Mouse (Mus musculus) kidney, embryonic 16.5 days (tissue): ENCODE results near the gene Pglyrp1. TPM values are rescaled to one million over a fixed set of nuclear protein-coding genes. Genes with fewer than 3 reads are reported as not detected.

ENCODE experiments used
- ATAC-seq: fragments of 200-750 bp; cut with Nextera tagmentation; 2 replicates; pipeline ENCODE4 v1.8.0; 2017; ENCODE audit warnings: moderate TSS enrichment; ENCODE audit not compliant: low FRiP score, low TSS enrichment
- H3K27ac ChIP-seq: fragments of 300-500 bp; sonication (generic); 2 replicates; pipeline ENCODE4 v1.5.1; 2014; ENCODE audit warnings: low read length
- H3K27me3 ChIP-seq: fragments of 300-500 bp; sonication (generic); 2 replicates; pipeline ENCODE4 v1.6.1; 2014; ENCODE audit warnings: low read length, control low read depth, mixed read lengths; ENCODE audit not compliant: insufficient read depth
- H3K36me3 ChIP-seq: fragments of 300-500 bp; sonication (generic); 2 replicates; pipeline ENCODE4 v1.6.1; 2014; ENCODE audit warnings: low read length, control low read depth, mixed read lengths; ENCODE audit not compliant: insufficient read depth
- H3K4me1 ChIP-seq: fragments of 300-500 bp; sonication (generic); 2 replicates; pipeline ENCODE4 v1.6.1; 2014; ENCODE audit warnings: low read length, control low read depth, mixed read lengths; ENCODE audit not compliant: insufficient read depth
- H3K4me2 ChIP-seq: fragments of 300-500 bp; sonication (generic); replicated peaks from 2 replicates; pipeline ENCODE4 v1.6.1; 2014; ENCODE audit warnings: low read depth, low read length
- H3K4me3 ChIP-seq: fragments of 300-500 bp; sonication (generic); 2 replicates; pipeline ENCODE4 v1.5.1; 2014; ENCODE audit warnings: mild to moderate bottlenecking, low read length
- H3K9ac ChIP-seq: fragments of 300-500 bp; sonication (generic); replicated peaks from 2 replicates; pipeline ENCODE4 v1.6.1; 2014; ENCODE audit warnings: low read length
- H3K9me3 ChIP-seq: fragments of 300-500 bp; sonication (generic); 2 replicates; pipeline ENCODE4 v1.6.1; 2016; ENCODE audit warnings: low read length, control low read depth
- whole genome bisulfite sequencing: fragments of 180-500 bp; shearing (Covaris S2); extraction: QIAGEN DNeasy Blood & Tissue Kit; methylation state at CpG from one replicate; pipeline ENCODE4 v1.1.7; 2014; 5-methylcytosine and 5-hydroxymethylcytosine counted together
- polyA plus RNA-seq: library from polyadenylated mRNA; unstranded; fragments of >200 nt; fragmentation: Nextera tagmentation; extraction: Ambion mirVana; gene quantifications from 2 replicates; pipeline ENCODE4 v1.2.1, GENCODE M21; 2015

Pglyrp1 gene
- polyA plus RNA-seq, 1 experiment from 2014 or later = 1.8 TPM

DNA sequence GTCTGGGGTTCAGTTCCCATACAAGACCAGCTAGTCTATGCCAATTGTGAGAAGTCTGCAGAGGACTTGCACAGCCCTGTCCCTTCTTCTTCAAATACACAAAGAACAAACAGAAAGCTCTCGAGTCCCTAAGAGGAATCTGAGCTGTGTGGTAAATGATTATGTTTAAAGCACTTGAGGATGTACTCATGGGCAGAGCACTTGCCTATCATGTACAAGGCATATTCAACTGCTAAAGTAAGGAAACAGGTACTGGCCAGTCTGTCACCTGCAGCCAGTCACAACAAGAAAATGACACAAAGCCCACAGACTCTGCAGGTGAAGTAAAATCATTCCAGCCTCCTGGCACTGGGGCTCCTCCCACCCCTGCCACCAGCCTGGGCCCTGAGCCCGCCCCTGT lies 29.4 kb downstream of the Pglyrp1 start:
- no peaks in the 10 kb centered on the region for H3K4me1 ChIP-seq
- H3K27me3 ChIP-seq = no peaks in the 10 kb centered on the region
- H3K36me3 ChIP-seq = peaks cover 28% of the 10 kb centered on the region
- no peak overlapping the region for H3K4me2 ChIP-seq
- no peak overlapping the region for H3K27ac ChIP-seq
- no peak overlapping the region for H3K4me3 ChIP-seq
- no peaks in the 10 kb centered on the region for H3K9me3 ChIP-seq
- H3K9ac ChIP-seq = no peak overlapping the region
- WGBS = 95% methylated on average over 2 of the region's 2 CpGs
- ATAC-seq = no peak

- WGBS = 81% methylated on average over 3 of the region's 3 CpGs
- no peaks in the 10 kb centered on the region for H3K9me3 ChIP-seq
- no peaks in the 10 kb centered on the region for H3K4me1 ChIP-seq
- no peak overlapping the region for H3K4me2 ChIP-seq
- no peak overlapping the region for H3K9ac ChIP-seq
- no peaks in the 10 kb centered on the region for H3K27me3 ChIP-seq
- peaks cover 28% of the 10 kb centered on the region for H3K36me3 ChIP-seq
- ATAC-seq = no peak
- H3K4me3 ChIP-seq = no peak overlapping the region
- no peak overlapping the region for H3K27ac ChIP-seq
Observed at GRCm38 (mm10) chr7:18902486-18902885, 31.4 kb downstream of the Pglyrp1 start.

GRCm38 (mm10) chr7:18904971-18905370 lies 33.8 kb downstream of the Pglyrp1 start:
- Histone ChIP-seq H3K36me3 (peaks cover 19% of the 10 kb centered on the region; the same call in 1 of the 2 replicates), H3K4me2 (no peak overlapping the region), H3K27me3 (no peaks in the 10 kb centered on the region), H3K4me1 (peaks cover 11% of the 10 kb centered on the region), H3K27ac (no peak overlapping the region), H3K4me3 (no peak overlapping the region), H3K9me3 (no peaks in the 10 kb centered on the region), H3K9ac (no peak overlapping the region)
- ATAC-seq = no peak
- 83% methylated on average over 3 of the region's 3 CpGs for WGBS

DNA sequence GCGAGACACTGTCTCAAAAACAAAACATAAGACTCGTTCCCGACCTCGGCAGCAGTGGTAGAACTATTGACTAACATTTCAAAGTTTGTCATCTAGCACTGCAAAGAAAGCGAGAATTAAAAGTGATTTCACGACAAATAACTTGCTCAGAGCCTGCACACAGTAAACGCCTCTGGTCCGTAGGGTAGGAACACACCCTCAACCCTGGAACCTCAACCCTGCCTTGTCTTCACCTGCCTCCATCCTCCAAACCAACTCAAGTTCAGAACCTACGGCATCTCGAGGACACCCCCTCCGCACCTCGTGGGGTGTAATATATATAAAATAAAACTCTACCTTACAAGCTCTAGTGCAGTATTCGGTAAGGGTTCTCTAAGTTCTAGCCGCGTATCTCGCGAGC lies 38.7 kb downstream of the Pglyrp1 start:
- peak; percentile 20 for ATAC-seq
- H3K4me3 ChIP-seq = peak overlapping the region; percentile 92
- WGBS = 5% methylated on average over 17 of the region's 17 CpGs
- no peaks in the 10 kb centered on the region for H3K36me3 ChIP-seq
- H3K9me3 ChIP-seq = no peaks in the 10 kb centered on the region
- no peak overlapping the region for H3K27ac ChIP-seq
- H3K9ac ChIP-seq = peak overlapping the region; percentile 85
- H3K4me2 ChIP-seq = peak overlapping the region; percentile 83
- peaks cover 16% of the 10 kb centered on the region for H3K4me1 ChIP-seq
- no peaks in the 10 kb centered on the region for H3K27me3 ChIP-seq

GRCm38 (mm10) chr7:18910241-18910831 lies 39.2 kb downstream of the Pglyrp1 start, which contains the start of gene Ccdc61:
TSS of gene Ccdc61 (minus strand) at chr7:18910415.
- under 1% methylated on average over 33 of the region's 33 CpGs for WGBS
- Histone ChIP-seq H3K9me3 (no peaks in the 10 kb centered on the region), H3K4me3 (peak within 1 kb of the TSS; percentile 92), H3K4me1 (peaks cover 16% of the 10 kb centered on the region), H3K27me3 (no peaks in the 10 kb centered on the region), H3K9ac (peak within 1 kb of the TSS; percentile 85), H3K4me2 (peak within 1 kb of the TSS; percentile 83), H3K36me3 (no peaks in the 10 kb centered on the region), H3K27ac (no peak within 1 kb of the TSS)
- ATAC-seq = peak; percentile 99

- Histone ChIP-seq H3K4me3 (no peak overlapping the region), H3K9ac (no peak overlapping the region), H3K27me3 (peaks cover 4% of the 10 kb centered on the region; the same call in 1 of the 2 replicates), H3K4me2 (no peak overlapping the region), H3K27ac (no peak overlapping the region), H3K36me3 (no peaks in the 10 kb centered on the region), H3K4me1 (peaks cover under 1% of the 10 kb centered on the region; the same call in 1 of the 2 replicates), H3K9me3 (no peaks in the 10 kb centered on the region)
- no peak for ATAC-seq
- WGBS = 80% methylated on average over 4 of the region's 4 CpGs
Observed at GRCm38 (mm10) chr7:18916254-18916653, 45.1 kb downstream of the Pglyrp1 start.

- H3K36me3 ChIP-seq = no peaks in the 10 kb centered on the region
- WGBS = 65% methylated on average over 3 of the region's 3 CpGs
- H3K4me2 ChIP-seq = no peak overlapping the region
- H3K27me3 ChIP-seq = peaks cover 14% of the 10 kb centered on the region
- no peak overlapping the region for H3K9ac ChIP-seq
- no peaks in the 10 kb centered on the region for H3K4me1 ChIP-seq
- no peak overlapping the region for H3K27ac ChIP-seq
- H3K4me3 ChIP-seq = no peak overlapping the region
- ATAC-seq = no peak
- H3K9me3 ChIP-seq = no peaks in the 10 kb centered on the region
Observed at GRCm38 (mm10) chr7:18917931-18918330, 46.8 kb downstream of the Pglyrp1 start.

GRCm38 (mm10) chr7:18921069-18921468 lies 49.9 kb downstream of the Pglyrp1 start:
- Histone ChIP-seq H3K4me2 (peak overlapping the region; percentile 30), H3K9me3 (no peaks in the 10 kb centered on the region), H3K4me3 (no peak overlapping the region), H3K27ac (no peak overlapping the region), H3K27me3 (peaks cover 43% of the 10 kb centered on the region), H3K9ac (no peak overlapping the region), H3K36me3 (no peaks in the 10 kb centered on the region), H3K4me1 (peaks cover 8% of the 10 kb centered on the region; the same call in 1 of the 2 replicates)
- ATAC-seq = 0 out of 2 replicates have a peak, but pooled peaks have one; percentile 33
- WGBS = 2% methylated on average over 12 of the region's 12 CpGs

GRCm38 (mm10) chr7:18922807-18923206 lies 51.7 kb downstream of the Pglyrp1 start:
- Histone ChIP-seq H3K27ac (no peak overlapping the region), H3K4me3 (no peak overlapping the region), H3K36me3 (no peaks in the 10 kb centered on the region), H3K4me2 (no peak overlapping the region), H3K4me1 (peaks cover 9% of the 10 kb centered on the region; the same call in 1 of the 2 replicates), H3K27me3 (peaks cover 57% of the 10 kb centered on the region), H3K9me3 (no peaks in the 10 kb centered on the region), H3K9ac (no peak overlapping the region)
- ATAC-seq = no peak
- WGBS = 48% methylated on average over 5 of the region's 5 CpGs

DNA sequence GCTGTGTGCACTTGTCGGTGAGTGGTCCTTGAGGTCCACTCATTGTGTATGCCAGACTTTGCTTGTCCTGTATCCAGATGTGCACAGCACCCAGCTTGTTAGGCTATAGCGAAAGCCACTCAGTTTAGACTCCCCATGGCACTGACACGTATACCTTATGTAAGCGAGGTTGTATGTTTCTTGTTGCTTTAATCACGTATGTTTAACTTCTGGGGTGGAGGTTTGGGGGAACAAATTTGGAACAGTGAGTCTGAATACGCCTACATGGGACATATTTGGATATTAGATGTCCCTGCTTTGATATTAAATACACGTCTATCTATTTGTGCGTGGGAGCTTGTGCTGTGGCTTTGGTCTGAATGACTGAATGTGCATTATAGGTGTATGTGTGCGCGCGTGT lies 52.1 kb downstream of the Pglyrp1 start:
- H3K27me3 ChIP-seq = peaks cover 60% of the 10 kb centered on the region
- H3K4me3 ChIP-seq = no peak overlapping the region
- H3K9me3 ChIP-seq = no peaks in the 10 kb centered on the region
- H3K4me1 ChIP-seq = peaks cover 9% of the 10 kb centered on the region; the same call in 1 of the 2 replicates
- WGBS = 69% methylated on average over 11 of the region's 11 CpGs
- no peak overlapping the region for H3K9ac ChIP-seq
- no peak overlapping the region for H3K4me2 ChIP-seq
- H3K27ac ChIP-seq = no peak overlapping the region
- ATAC-seq = no peak
- H3K36me3 ChIP-seq = no peaks in the 10 kb centered on the region
